Mouse (Mus musculus) Patski (cell line): ENCODE measurements at regions not wholly inside any gene's neighbourhood (a gene's known extent, or its start where the extent isn't known, plus 50 kb on each side); places are given as distances from the start of the nearest gene placed in this dataset.

Experiments used
- ATAC-seq: fragments of 100-300 bp; one replicate; pipeline ENCODE4 v1.8.0; 2021
- CTCF ChIA-PET: fragments of 350-600 bp; sonication (Branson Sonifier 250); formaldehyde crosslinking; loops from one replicate; lab custom pipeline; 2022; ENCODE audit warnings: inconsistent platforms; lab: Charles Lee
- POLR2A ChIA-PET: fragments of 350-600 bp; sonication (Branson Sonifier 250); formaldehyde crosslinking; loops from one replicate; lab custom pipeline; 2022; ENCODE audit warnings: antibody characterized with exemption, inconsistent platforms; lab: Charles Lee
- DNase-seq: peaks from one replicate; pipeline ENCODE4 v3.0.0-alpha.2; 2011; ENCODE audit warnings: low read depth, low spot score
- H3K27me3 ChIP-seq: fragments of 371-371 bp; one replicate; pipeline ENCODE4 v1.5.1; 2021
- CTCF ChIP-seq: fragments of 100-300 bp; IDR thresholded peaks from one replicate; pipeline ENCODE4 v1.5.1; 2021
- in situ Hi-C: fragments of 300-500 bp; cut with MboI; formaldehyde crosslinking; loops from 3 replicates; pipeline ENCODE4 v1.11.1; 2018; ENCODE audit warnings: low pct_unique_long_range_greater_than_20kb, mixed read lengths

- POLR2A ChIA-PET: no interaction called here
- in situ Hi-C loops: no loop called here
- no peak for DNase-seq
- no peaks in the 10 kb centered on the region for H3K27me3 ChIP-seq
- CTCF ChIA-PET: interaction anchor here (0.8 kb wide), 1 partner anchor 9 kb away, joined by 3 read pairs; no protein-coding TSS in a partner anchor
- no peak for ATAC-seq
- TF ChIP-seq CTCF: no peak
Observed at GRCm38 (mm10) chr13:40518180-40518579, 156.9 kb upstream of the Ofcc1 start.

- ATAC-seq (no peak), DNase-seq (no peak)
- POLR2A ChIA-PET: no interaction called here
- TF ChIP-seq CTCF: no peak
- no peaks in the 10 kb centered on the region for H3K27me3 ChIP-seq
- in situ Hi-C loops: no loop called here
- CTCF ChIA-PET: no interaction called here
Observed at GRCm38 (mm10) chr13:40509290-40509689, 148.0 kb upstream of the Ofcc1 start.

DNA sequence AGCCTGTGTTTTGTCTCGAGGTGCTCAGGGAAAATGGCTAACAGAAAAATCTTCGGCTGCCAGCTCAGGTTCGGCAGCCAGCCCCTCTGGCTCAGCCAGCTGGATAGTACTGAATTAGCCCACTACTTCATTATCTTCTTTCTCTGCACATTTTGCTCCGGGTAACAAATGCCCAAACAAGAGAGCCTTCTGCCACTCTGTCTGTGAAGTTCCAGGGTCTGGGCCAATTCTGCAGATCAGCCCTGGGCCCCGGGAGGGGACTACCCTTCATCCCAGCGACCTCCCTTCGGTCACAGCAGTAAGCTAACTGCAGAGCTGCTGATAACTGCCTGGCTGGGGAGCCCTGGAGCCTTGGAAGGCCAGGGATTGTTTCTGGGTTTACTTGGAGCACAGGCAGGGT, 119.6 kb upstream of the Ofcc1 start:
- in situ Hi-C loops: no loop called here
- POLR2A ChIA-PET: no interaction called here
- ATAC-seq (no peak), DNase-seq (no peak)
- no peaks in the 10 kb centered on the region for H3K27me3 ChIP-seq
- no peak for TF ChIP-seq CTCF
- CTCF ChIA-PET: no interaction called here

GRCm38 (mm10) chr13:40472683-40473082, 111.4 kb upstream of the Ofcc1 start:
- no peak for TF ChIP-seq CTCF
- DNase-seq: no peak
- ChIA-PET CTCF (no interaction called here), POLR2A (no interaction called here)
- in situ Hi-C loops: no loop called here
- H3K27me3 ChIP-seq: no peaks in the 10 kb centered on the region
- ATAC-seq: no peak

DNA sequence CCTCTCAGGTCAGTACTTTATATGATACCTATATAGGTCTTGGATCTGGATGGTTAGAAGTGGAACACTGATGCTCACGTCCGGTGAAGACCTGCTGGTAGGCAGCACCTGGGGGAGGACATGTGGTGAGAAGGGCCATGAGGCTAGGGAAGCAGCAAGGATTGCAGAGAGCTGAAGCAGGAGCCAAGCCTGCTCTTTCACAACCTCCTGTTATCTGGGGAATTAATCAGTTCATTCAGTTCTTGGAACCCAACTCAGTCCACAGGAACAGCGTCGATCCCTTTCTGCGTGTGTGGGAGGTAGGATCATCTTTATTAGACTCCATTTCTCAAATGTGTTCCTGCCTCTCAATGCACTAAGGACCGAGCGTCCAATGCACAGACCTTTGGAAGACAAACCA, 107.9 kb upstream of the Ofcc1 start:
- DNase-seq (no peak), ATAC-seq (no peak)
- no peak for TF ChIP-seq CTCF
- POLR2A ChIA-PET: no interaction called here
- CTCF ChIA-PET: interaction anchor here (0.8 kb wide), 1 partner anchor 21 kb away, joined by 3 read pairs; no protein-coding TSS in a partner anchor
- in situ Hi-C loops: no loop called here
- H3K27me3 ChIP-seq: no peaks in the 10 kb centered on the region

GRCm38 (mm10) chr13:40453360-40453759, 92.1 kb upstream of the Ofcc1 start:
- POLR2A ChIA-PET: no interaction called here
- in situ Hi-C loops: loop anchor here (10.0 kb wide), 1 partner anchor 271 kb away; no protein-coding TSS in a partner anchor
- no peaks in the 10 kb centered on the region for H3K27me3 ChIP-seq
- TF ChIP-seq CTCF: no peak
- CTCF ChIA-PET: no interaction called here
- ATAC-seq (no peak), DNase-seq (no peak)

DNA sequence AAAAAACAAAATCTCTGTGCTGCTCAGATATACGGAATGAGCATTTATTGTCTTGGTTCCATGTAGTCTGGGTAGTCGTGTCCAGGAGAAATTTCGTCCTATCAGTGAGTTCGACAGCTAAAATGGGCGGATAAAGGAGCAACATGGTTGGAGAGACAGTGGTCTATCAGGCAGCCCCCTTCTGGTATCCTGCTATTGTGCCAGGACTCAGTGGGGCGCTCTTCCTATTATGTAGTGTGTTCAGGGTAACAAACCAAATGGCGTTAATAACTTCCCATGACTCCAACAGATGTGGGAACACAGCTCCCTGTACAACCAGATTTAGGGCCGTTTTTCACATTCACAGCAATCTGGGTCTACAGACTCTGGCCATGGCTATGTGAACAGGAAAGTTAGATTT, 68.6 kb upstream of the Ofcc1 start:
- ChIA-PET POLR2A (no interaction called here), CTCF (interaction anchor here (1.2 kb wide), 1 partner anchor 14 kb away, joined by 3 read pairs; no protein-coding TSS in a partner anchor)
- in situ Hi-C loops: no loop called here
- no peak for TF ChIP-seq CTCF
- DNase-seq (no peak), ATAC-seq (no peak)
- no peaks in the 10 kb centered on the region for H3K27me3 ChIP-seq

GRCm38 (mm10) chr13:40423051-40423450, 61.8 kb upstream of the Ofcc1 start:
- in situ Hi-C loops: no loop called here
- no peak for ATAC-seq
- ChIA-PET CTCF (interaction anchor here (1.3 kb wide), 1 partner anchor 17 kb away, joined by 3 read pairs; no protein-coding TSS in a partner anchor), POLR2A (no interaction called here)
- peak; percentile 4 for DNase-seq
- no peak for TF ChIP-seq CTCF
- no peaks in the 10 kb centered on the region for H3K27me3 ChIP-seq

DNA sequence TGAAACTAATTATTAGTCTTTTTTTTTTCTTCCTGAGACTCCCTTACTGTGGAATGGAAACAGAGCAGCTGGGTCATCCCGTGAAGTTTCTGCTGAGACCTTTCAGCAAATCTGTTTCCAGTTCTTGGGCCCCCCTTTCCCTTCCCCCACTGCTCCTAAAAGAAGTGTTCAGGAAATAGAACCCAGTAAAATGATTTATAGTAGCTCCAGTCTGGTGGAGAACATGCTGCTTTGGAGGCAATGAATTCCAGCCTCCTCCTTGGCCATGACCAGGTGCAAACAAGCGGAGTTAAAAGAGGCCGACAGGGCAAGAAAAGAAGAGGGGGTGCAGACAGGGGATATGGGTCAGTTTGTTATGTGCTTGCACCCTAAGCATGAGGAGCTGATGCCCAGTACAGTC, 56.6 kb upstream of the Ofcc1 start:
- no peaks in the 10 kb centered on the region for H3K27me3 ChIP-seq
- ChIA-PET CTCF (no interaction called here), POLR2A (no interaction called here)
- DNase-seq (no peak), ATAC-seq (no peak)
- no peak for TF ChIP-seq CTCF
- in situ Hi-C loops: no loop called here

DNA sequence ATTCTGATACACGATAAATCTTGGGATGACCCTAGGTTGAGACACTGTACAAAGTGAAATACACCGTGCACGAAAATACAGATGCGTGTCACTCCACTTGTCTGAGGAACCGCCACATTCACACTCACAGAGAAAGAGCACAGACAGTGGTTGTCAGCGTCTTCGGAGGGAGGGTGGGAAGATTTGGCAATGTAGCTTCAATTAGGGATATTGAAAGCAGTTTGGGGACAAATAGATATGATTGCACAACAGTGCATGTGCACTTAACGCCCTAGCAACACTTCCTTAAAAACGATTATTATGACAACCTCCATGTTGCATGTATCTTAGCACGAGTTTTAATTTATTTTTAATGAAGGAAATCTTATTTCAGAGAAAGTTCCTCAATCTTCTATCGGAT, 51.8 kb upstream of the Ofcc1 start:
- ChIA-PET CTCF (no interaction called here), POLR2A (no interaction called here)
- H3K27me3 ChIP-seq: no peaks in the 10 kb centered on the region
- in situ Hi-C loops: no loop called here
- no peak for ATAC-seq
- DNase-seq: no peak
- no peak for TF ChIP-seq CTCF
